Mouse (Mus musculus) midbrain, embryonic 15.5 days (tissue): Measurements from ENCODE around the gene P4ha1. TPM values are rescaled to one million over a fixed set of nuclear protein-coding genes. Genes with fewer than 3 reads are reported as not detected.

ENCODE experiments used
- polyA plus RNA-seq: library from polyadenylated mRNA; unstranded; fragments of >200 nt; fragmentation: Nextera tagmentation; extraction: Ambion mirVana; gene quantifications from 2 replicates; pipeline ENCODE4 v1.2.1, GENCODE M21; 2015

P4ha1 gene
- polyA plus RNA-seq, 1 experiment from 2014 or later = 26.0 TPM

Other genes starting within 250 kb of the P4ha1 start
- 11.5 and 13.4 TPM in 2 replicates for gene Sept10, start 101.4 kb upstream of the P4ha1 start, polyA plus RNA-seq
- gene Sowahc, start 101.3 kb upstream of the P4ha1 start, polyA plus RNA-seq = 17.5 and 19.0 TPM in 2 replicates
- gene Gm10273, start 72.3 kb downstream of the P4ha1 start, polyA plus RNA-seq = 2.1 and 9.3 TPM in 2 replicates
- not detected in 2 replicates for gene Pla2g12b, start 80.4 kb downstream of the P4ha1 start, polyA plus RNA-seq
- 0.06 and 0.08 TPM in 2 replicates for gene Oit3, start 118.5 kb downstream of the P4ha1 start, polyA plus RNA-seq